Mouse (Mus musculus) adrenal gland, adult 2 months (tissue): Measurements from ENCODE around the gene Rpap1. TPM values are rescaled to one million over a fixed set of nuclear protein-coding genes. Genes with fewer than 3 reads are reported as not detected.
"Not testable (repeated sequence)": the region's sequence is repeated elsewhere in the genome, so short reads cannot be mapped to it uniquely, and the experiment has no call there.

Experiments used
- DNase-seq: peaks from one replicate; pipeline ENCODE4 v3.0.0; 2021
- polyA plus RNA-seq: library from polyadenylated mRNA; depleted of rRNA; stranded (reverse); fragments of >200 nt; gene quantifications from 2 replicates; pipeline ENCODE4 v1.2.3, GENCODE M21; 2012; rRNA removed
- total RNA-seq, 2 experiments: library from RNA; stranded (reverse); gene quantifications; 2 replicates each; pipeline ENCODE4 v1.2.3; 2021

Gene Rpap1
- total and polyA plus RNA-seq, 3 experiments, result 13.6 to 42.3 (median 18.7) TPM

GRCm38 (mm10) chr2:119741581-119742411, 45.5 kb downstream of the Rpap1 start, which contains the start of gene Itpka:
Itpka (plus strand) TSS chr2:119742337.
- peak; percentile 79 for DNase-seq

- no peak for DNase-seq
These were observed 46.8 kb downstream of the Rpap1 start for GRCm38 (mm10) chr2:119740567-119740966.

- DNase-seq, result no peak
These were observed 50.2 kb downstream of the Rpap1 start for GRCm38 (mm10) chr2:119737124-119737523.

- DNase-seq, result no peak
These were observed 56.6 kb downstream of the Rpap1 start for GRCm38 (mm10) chr2:119730735-119731134.

- no peak for DNase-seq
These were observed 59.4 kb downstream of the Rpap1 start for GRCm38 (mm10) chr2:119727762-119728416.

GRCm38 (mm10) chr2:119721070-119721469, 66.3 kb downstream of the Rpap1 start:
- no peak for DNase-seq

- DNase-seq, result not testable (repeated sequence)
These were observed 71.5 kb downstream of the Rpap1 start for GRCm38 (mm10) chr2:119715868-119716267.

Other genes starting within 250 kb of the Rpap1 start
- 1 to 10 TPM; 1.1 to 1.6 TPM for gene Exd1, start 239.9 kb downstream of the Rpap1 start, total RNA-seq
- gene Exd1, start 239.9 kb downstream of the Rpap1 start, polyA plus RNA-seq, result 0.17 and 0.22 TPM in 2 replicates
- 100 to 1,000 TPM; 295 to 331 TPM for gene Chp1, start 239.8 kb downstream of the Rpap1 start, total RNA-seq
- gene Chp1, start 239.8 kb downstream of the Rpap1 start, polyA plus RNA-seq, result 109 and 125 TPM in 2 replicates
- gene Nusap1, start 169.2 kb downstream of the Rpap1 start, total RNA-seq, result 1 to 10 TPM; 1.2 to 2.4 TPM
- 0.02 and 0.09 TPM in 2 replicates for gene Nusap1, start 169.2 kb downstream of the Rpap1 start, polyA plus RNA-seq
- 1 to 10 TPM in 1 of 2 experiments, under 1 TPM in 1; 0.81 to 1.6 TPM for gene Oip5, start 169.1 kb downstream of the Rpap1 start, total RNA-seq
- gene Oip5, start 169.1 kb downstream of the Rpap1 start, polyA plus RNA-seq, result 2.7 and 2.9 TPM in 2 replicates
- gene Ndufaf1, start 124.7 kb downstream of the Rpap1 start, total RNA-seq, result 10 to 100 TPM; 38.8 to 45.9 TPM
- 1.2 and 1.6 TPM in 2 replicates for gene Ndufaf1, start 124.7 kb downstream of the Rpap1 start, polyA plus RNA-seq
- gene Rtf1, start 112.5 kb downstream of the Rpap1 start, total RNA-seq, result 10 to 100 TPM; 21.8 to 33.4 TPM
- gene Rtf1, start 112.5 kb downstream of the Rpap1 start, polyA plus RNA-seq, result 7.4 and 9.4 TPM in 2 replicates
- gene Itpka, start 45.2 kb downstream of the Rpap1 start, total RNA-seq, result 1 to 10 TPM; 2.3 to 6.4 TPM
- 3.1 and 6.8 TPM in 2 replicates for gene Itpka, start 45.2 kb downstream of the Rpap1 start, polyA plus RNA-seq
- gene Ltk, start 27.1 kb downstream of the Rpap1 start, total RNA-seq, result under 1 TPM; 0.69 to 0.90 TPM
- gene Ltk, start 27.1 kb downstream of the Rpap1 start, polyA plus RNA-seq, result 1.9 and 2.3 TPM in 2 replicates
- gene Tyro3, start 10.2 kb upstream of the Rpap1 start, total RNA-seq, result 1 to 10 TPM; 3.9 to 5.7 TPM
- gene Tyro3, start 10.2 kb upstream of the Rpap1 start, polyA plus RNA-seq, result 4.1 and 5.5 TPM in 2 replicates
- gene Mga, start 109.7 kb upstream of the Rpap1 start, total RNA-seq, result 10 to 100 TPM; 40.5 to 43.6 TPM
- gene Mga, start 109.7 kb upstream of the Rpap1 start, polyA plus RNA-seq, result 8.1 and 10.3 TPM in 2 replicates
- gene Mapkbp1, start 185.2 kb upstream of the Rpap1 start, total RNA-seq, result 10 to 100 TPM; 10.7 to 13.1 TPM
- gene Mapkbp1, start 185.2 kb upstream of the Rpap1 start, polyA plus RNA-seq, result 9.3 and 12.4 TPM in 2 replicates
- gene Jmjd7, start 239.9 kb upstream of the Rpap1 start, total RNA-seq, result 1 to 10 TPM; 5.9 to 7.6 TPM
- 7.1 and 7.9 TPM in 2 replicates for gene Jmjd7, start 239.9 kb upstream of the Rpap1 start, polyA plus RNA-seq
- under 1 TPM; 0.78 to 0.93 TPM for gene Gm28042, start 240.0 kb upstream of the Rpap1 start, total RNA-seq
- 9.0 and 9.3 TPM in 2 replicates for gene Gm28042, start 240.0 kb upstream of the Rpap1 start, polyA plus RNA-seq
- 1 to 10 TPM; 1.4 to 2.2 TPM for gene Pla2g4b, start 245.9 kb upstream of the Rpap1 start, total RNA-seq
- 10.0 and 10.2 TPM in 2 replicates for gene Pla2g4b, start 245.9 kb upstream of the Rpap1 start, polyA plus RNA-seq